Mouse (Mus musculus): Measurements from ENCODE around the gene Cbx5. TPM values are rescaled to one million over a fixed set of nuclear protein-coding genes. Genes with fewer than 3 reads are reported as not detected.
A peak's percentile ranks its signal among the peaks of the same experiment; 100 is the strongest.

Cbx5 gene
- polyA plus RNA-seq, 1 experiment, result 52.3 TPM

- Histone ChIP-seq H3K79me2 (ENCODE audit: control insufficient read depth, insufficient read depth) (peaks cover 10% of the 10 kb centered on the region), H3ac (ENCODE audit: control insufficient read depth, insufficient read length, low read depth) (no peak within 1 kb of the TSS), H3K36me3 (ENCODE audit: control insufficient read depth, insufficient read depth) (no peaks in the 10 kb centered on the region), H3K4me3 (ENCODE audit: insufficient read depth, poor library complexity, severe bottlenecking) (no peak within 1 kb of the TSS), H3K79me3 (ENCODE audit: low read depth) (peaks cover 3% of the 10 kb centered on the region), H3K27me3 (ENCODE audit: control insufficient read depth, insufficient read depth, insufficient read length) (no peaks in the 10 kb centered on the region)
- TF ChIP-seq CEBPB (IDR thresholded peaks at IDR 0.05; ENCODE audit: low read depth) (no peak), FOSL1 (IDR thresholded peaks at IDR 0.05; ENCODE audit: insufficient read depth, low read length, poor library complexity, severe bottlenecking) (no peak), USF1 (IDR thresholded peaks at IDR 0.05; ENCODE audit: low read depth) (no peak), MAX (IDR thresholded peaks at IDR 0.05) (no peak), MYOG (IDR thresholded peaks at IDR 0.05; ENCODE audit: control insufficient read depth, extremely low read depth, insufficient read length) (no peak), CTCF (IDR thresholded peaks at IDR 0.05; ENCODE audit: control insufficient read depth, insufficient read depth, insufficient read length) (no peak), MYOD1 (IDR thresholded peaks at IDR 0.05; ENCODE audit: control insufficient read depth, insufficient read length, low read depth) (no peak)
Measured at GRCm38 (mm10) chr15:103167042-103167615, 72.5 kb downstream of the Cbx5 start, which contains the start of gene Smug1. Smug1 (minus strand) TSS chr15:103167092.

DNA sequence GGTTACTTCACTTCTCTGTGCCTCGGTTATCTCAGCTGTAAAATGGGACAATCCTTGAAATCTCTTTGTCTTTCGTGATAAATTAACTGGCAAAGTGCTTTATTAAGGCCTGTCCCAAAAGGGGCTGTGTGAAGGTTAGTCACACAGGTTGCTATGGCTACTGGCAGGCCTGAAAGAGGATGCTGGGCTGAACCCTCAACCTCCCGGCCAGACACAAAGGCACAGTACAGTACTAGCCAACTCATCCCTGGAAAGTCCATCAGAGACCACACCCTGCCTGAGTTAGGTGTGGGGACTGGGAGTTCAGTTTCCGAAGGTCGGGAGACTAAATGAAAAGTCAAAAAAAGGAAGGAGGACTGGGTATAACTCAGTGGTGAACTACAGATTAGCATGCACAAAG is 73.7 kb downstream of the Cbx5 start:
- Histone ChIP-seq H3K4me3 (ENCODE audit: insufficient read depth, poor library complexity, severe bottlenecking) (no peak overlapping the region), H3K79me3 (ENCODE audit: low read depth) (peaks cover 11% of the 10 kb centered on the region), H3K27me3 (ENCODE audit: control insufficient read depth, insufficient read depth, insufficient read length) (no peaks in the 10 kb centered on the region), H3ac (ENCODE audit: control insufficient read depth, insufficient read length, low read depth) (no peak overlapping the region), H3K79me2 (ENCODE audit: control insufficient read depth, insufficient read depth) (peaks cover 22% of the 10 kb centered on the region), H3K36me3 (ENCODE audit: control insufficient read depth, insufficient read depth) (no peaks in the 10 kb centered on the region)
- TF ChIP-seq MYOG (IDR thresholded peaks at IDR 0.05; ENCODE audit: control insufficient read depth, extremely low read depth, insufficient read length), result no peak
- TF ChIP-seq CEBPB (IDR thresholded peaks at IDR 0.05; ENCODE audit: low read depth), result no peak
- TF ChIP-seq MAX (IDR thresholded peaks at IDR 0.05), result no peak
- no peak for TF ChIP-seq USF1 (IDR thresholded peaks at IDR 0.05; ENCODE audit: low read depth)

DNA sequence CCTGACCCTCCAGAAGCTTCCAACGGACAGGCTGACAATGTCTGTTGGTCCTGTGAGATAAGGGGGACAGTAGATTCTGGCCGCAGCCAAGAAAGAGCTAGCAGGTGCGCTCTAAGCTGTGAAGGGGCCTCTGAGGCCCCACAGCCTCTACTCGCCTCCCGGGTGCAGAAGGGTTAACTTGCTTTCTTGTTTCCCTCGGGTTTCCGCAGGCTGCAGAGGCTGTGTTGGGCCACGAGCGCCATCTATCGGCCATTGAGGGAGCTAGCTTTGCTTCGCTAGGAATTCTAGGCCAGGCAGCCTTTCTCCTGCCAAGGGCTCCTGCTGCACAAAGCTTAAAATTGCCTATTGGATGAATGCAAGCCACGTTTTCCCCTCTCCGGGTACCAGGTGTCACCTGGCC is 74.2 kb downstream of the Cbx5 start:
- Histone ChIP-seq H3K4me3 (ENCODE audit: insufficient read depth, poor library complexity, severe bottlenecking) (no peak overlapping the region), H3K27me3 (ENCODE audit: control insufficient read depth, insufficient read depth, insufficient read length) (no peaks in the 10 kb centered on the region), H3ac (ENCODE audit: control insufficient read depth, insufficient read length, low read depth) (no peak overlapping the region), H3K36me3 (ENCODE audit: control insufficient read depth, insufficient read depth) (no peaks in the 10 kb centered on the region), H3K79me3 (ENCODE audit: low read depth) (peaks cover 11% of the 10 kb centered on the region), H3K79me2 (ENCODE audit: control insufficient read depth, insufficient read depth) (peaks cover 27% of the 10 kb centered on the region)
- TF ChIP-seq CTCF (IDR thresholded peaks at IDR 0.05; ENCODE audit: control insufficient read depth, insufficient read depth, insufficient read length), result peak; percentile 96
- peak; percentile 58 for TF ChIP-seq MAX (IDR thresholded peaks at IDR 0.05)
- TF ChIP-seq USF1 (IDR thresholded peaks at IDR 0.05; ENCODE audit: low read depth), result no peak
- no peak for TF ChIP-seq MYOG (IDR thresholded peaks at IDR 0.05; ENCODE audit: control insufficient read depth, extremely low read depth, insufficient read length)
- TF ChIP-seq CEBPB (IDR thresholded peaks at IDR 0.05; ENCODE audit: low read depth), result no peak
- no peak for TF ChIP-seq FOSL1 (IDR thresholded peaks at IDR 0.05; ENCODE audit: insufficient read depth, low read length, poor library complexity, severe bottlenecking)

DNA sequence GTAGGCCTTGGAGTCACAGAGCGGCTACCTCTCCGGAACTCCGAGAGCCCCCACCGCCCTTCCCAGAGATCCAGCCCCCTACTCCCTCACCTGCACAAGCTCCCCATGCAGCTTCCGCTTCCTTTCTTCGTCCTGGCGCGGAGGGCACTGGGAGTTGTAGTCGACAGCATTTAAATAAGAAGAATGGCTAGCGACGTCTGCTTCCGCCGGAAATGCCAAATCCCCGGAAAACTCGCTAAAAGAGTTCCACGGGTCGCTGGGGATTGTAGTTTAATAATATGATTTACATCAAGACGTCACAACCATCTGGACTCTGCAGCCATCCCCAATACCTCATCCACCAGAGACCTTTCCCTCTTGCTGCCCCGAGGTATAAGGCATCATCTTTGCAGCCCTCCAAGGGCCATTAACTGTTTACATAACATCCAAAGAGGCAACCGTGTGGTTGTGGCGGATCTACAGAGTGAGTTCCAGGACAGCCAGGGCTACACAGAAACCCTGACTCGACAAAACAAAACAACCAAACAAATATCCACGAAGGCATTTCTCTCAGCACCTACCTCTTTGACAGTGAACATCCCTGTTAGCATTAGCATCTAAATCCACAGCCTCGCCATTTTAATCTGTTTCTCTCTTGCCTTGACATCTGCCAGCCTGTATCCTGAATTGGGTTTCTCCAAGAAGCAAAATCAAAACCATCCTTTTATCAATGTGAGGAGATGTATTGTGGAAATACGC is 76.3 kb downstream of the Cbx5 start:
- no peaks in the 10 kb centered on the region for H3K27me3 ChIP-seq (ENCODE audit: control insufficient read depth, insufficient read depth, insufficient read length)
- peaks cover 32% of the 10 kb centered on the region for H3K79me2 ChIP-seq (ENCODE audit: control insufficient read depth, insufficient read depth)
- peak overlapping the region; percentile 53 for H3ac ChIP-seq (ENCODE audit: control insufficient read depth, insufficient read length, low read depth)
- peaks cover 5% of the 10 kb centered on the region for H3K36me3 ChIP-seq (ENCODE audit: control insufficient read depth, insufficient read depth)
- H3K4me3 ChIP-seq (ENCODE audit: insufficient read depth, poor library complexity, severe bottlenecking), result peak overlapping the region; percentile 89
- H3K79me3 ChIP-seq (ENCODE audit: low read depth), result peaks cover 11% of the 10 kb centered on the region
- TF ChIP-seq CEBPB (IDR thresholded peaks at IDR 0.05; ENCODE audit: low read depth) (no peak), CTCF (IDR thresholded peaks at IDR 0.05; ENCODE audit: control insufficient read depth, insufficient read depth, insufficient read length) (no peak), MYOG (IDR thresholded peaks at IDR 0.05; ENCODE audit: control insufficient read depth, extremely low read depth, insufficient read length) (no peak), MAX (IDR thresholded peaks at IDR 0.05) (no peak), MYOD1 (IDR thresholded peaks at IDR 0.05; ENCODE audit: control insufficient read depth, insufficient read length, low read depth) (no peak), USF1 (IDR thresholded peaks at IDR 0.05; ENCODE audit: low read depth) (no peak), FOSL1 (IDR thresholded peaks at IDR 0.05; ENCODE audit: insufficient read depth, low read length, poor library complexity, severe bottlenecking) (no peak)

DNA sequence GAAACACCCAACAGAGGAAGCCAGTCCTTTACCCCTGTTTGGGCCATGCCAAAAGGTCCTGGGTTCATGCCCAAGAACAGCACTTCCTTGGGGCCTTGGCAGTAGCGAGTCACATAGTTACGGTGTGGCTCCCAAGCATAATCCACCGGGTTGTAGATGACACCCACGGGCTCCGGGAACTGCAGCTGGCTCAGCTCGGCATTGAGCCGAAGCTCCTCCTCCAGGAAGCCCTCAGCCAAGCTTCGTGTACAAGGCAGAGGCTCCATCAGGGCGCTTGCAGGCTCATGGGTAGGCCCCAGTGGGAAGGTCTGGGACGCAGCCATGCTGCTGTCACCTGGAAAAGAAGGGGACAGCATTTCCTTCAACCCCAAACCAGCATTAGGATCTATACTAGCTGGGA is 82.0 kb downstream of the Cbx5 start:
- Histone ChIP-seq H3K79me2 (ENCODE audit: control insufficient read depth, insufficient read depth) (peaks cover 27% of the 10 kb centered on the region), H3K27me3 (ENCODE audit: control insufficient read depth, insufficient read depth, insufficient read length) (no peaks in the 10 kb centered on the region), H3K36me3 (ENCODE audit: control insufficient read depth, insufficient read depth) (peaks cover 48% of the 10 kb centered on the region), H3ac (ENCODE audit: control insufficient read depth, insufficient read length, low read depth) (no peak overlapping the region), H3K79me3 (ENCODE audit: low read depth) (peaks cover 10% of the 10 kb centered on the region), H3K4me3 (ENCODE audit: insufficient read depth, poor library complexity, severe bottlenecking) (no peak overlapping the region)
- TF ChIP-seq MAX (IDR thresholded peaks at IDR 0.05), result no peak
- no peak for TF ChIP-seq MYOD1 (IDR thresholded peaks at IDR 0.05; ENCODE audit: control insufficient read depth, insufficient read length, low read depth)
- TF ChIP-seq CEBPB (IDR thresholded peaks at IDR 0.05; ENCODE audit: low read depth), result no peak

DNA sequence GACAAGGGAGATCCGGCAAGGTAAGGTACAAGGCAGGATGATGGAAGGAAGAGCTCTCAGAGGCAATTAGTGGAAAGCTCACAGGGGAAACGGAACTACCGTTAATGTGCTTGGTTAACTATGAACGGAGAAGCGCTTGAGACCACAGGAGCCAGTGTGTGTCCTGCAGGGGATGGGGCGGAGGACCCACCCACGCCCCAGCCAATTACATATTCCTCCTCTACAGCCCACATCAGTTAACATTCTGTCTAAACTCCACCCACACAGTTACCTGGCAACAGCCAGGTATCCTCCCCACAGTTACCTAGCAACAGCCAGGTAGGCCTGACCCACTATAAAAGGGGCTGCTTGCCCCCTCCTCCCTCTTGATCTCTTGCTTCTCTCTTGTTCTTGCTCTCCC is 82.7 kb downstream of the Cbx5 start:
- no peak overlapping the region for H3ac ChIP-seq (ENCODE audit: control insufficient read depth, insufficient read length, low read depth)
- no peak for TF ChIP-seq FOSL1 (IDR thresholded peaks at IDR 0.05; ENCODE audit: insufficient read depth, low read length, poor library complexity, severe bottlenecking)
- TF ChIP-seq MAX (IDR thresholded peaks at IDR 0.05), result no peak
- no peak for TF ChIP-seq CEBPB (IDR thresholded peaks at IDR 0.05; ENCODE audit: low read depth)
- no peak for TF ChIP-seq MYOG (IDR thresholded peaks at IDR 0.05; ENCODE audit: control insufficient read depth, extremely low read depth, insufficient read length)
- TF ChIP-seq MYOD1 (IDR thresholded peaks at IDR 0.05; ENCODE audit: control insufficient read depth, insufficient read length, low read depth), result no peak
- no peak for TF ChIP-seq USF1 (IDR thresholded peaks at IDR 0.05; ENCODE audit: low read depth)
- no peak for TF ChIP-seq CTCF (IDR thresholded peaks at IDR 0.05; ENCODE audit: control insufficient read depth, insufficient read depth, insufficient read length)
- no peaks in the 10 kb centered on the region for H3K27me3 ChIP-seq (ENCODE audit: control insufficient read depth, insufficient read depth, insufficient read length)
- no peak overlapping the region for H3K4me3 ChIP-seq (ENCODE audit: insufficient read depth, poor library complexity, severe bottlenecking)
- H3K79me3 ChIP-seq (ENCODE audit: low read depth), result peaks cover 6% of the 10 kb centered on the region
- peaks cover 20% of the 10 kb centered on the region for H3K79me2 ChIP-seq (ENCODE audit: control insufficient read depth, insufficient read depth)
- H3K36me3 ChIP-seq (ENCODE audit: control insufficient read depth, insufficient read depth), result peaks cover 48% of the 10 kb centered on the region

All from C2C12 (cell line).